Mouse (Mus musculus) cerebellum, adult 18-20 months (tissue): ENCODE data around the gene Zfp710.
"Not testable (repeated sequence)": the region's sequence is repeated elsewhere in the genome, so short reads cannot be mapped to it uniquely, and the experiment has no call there.

ENCODE experiments used
- DNase-seq, 2 experiments: peaks; one replicate each; pipeline ENCODE4 v3.0.0; 2021

Gene Zfp710

GRCm38 (mm10) chr7:80024521-80025390 is at the start of gene Zfp710:
TSS of gene Zfp710 (plus strand) at chr7:80024814.
- DNase-seq = peak; percentile 64 to 68

- DNase-seq = no peak
Observed at GRCm38 (mm10) chr7:79975316-79975715, 49.3 kb upstream of the Zfp710 start.

GRCm38 (mm10) chr7:79986717-79987116 is 37.9 kb upstream of the Zfp710 start:
- DNase-seq = no peak

GRCm38 (mm10) chr7:79987745-79988144 is 36.9 kb upstream of the Zfp710 start:
- no peak for DNase-seq

- DNase-seq = not testable (repeated sequence)
Observed at GRCm38 (mm10) chr7:79988466-79988865, 36.1 kb upstream of the Zfp710 start.

- peak; percentile 53 to 58 for DNase-seq
Observed at GRCm38 (mm10) chr7:79994476-79994875, 30.1 kb upstream of the Zfp710 start.

- no peak for DNase-seq
Observed at GRCm38 (mm10) chr7:79997761-79998160, 26.9 kb upstream of the Zfp710 start.

GRCm38 (mm10) chr7:80002353-80003055 is 22.1 kb upstream of the Zfp710 start:
- peak; percentile 23 to 30 for DNase-seq

GRCm38 (mm10) chr7:80004776-80005554 is 19.6 kb upstream of the Zfp710 start:
- DNase-seq = peak; percentile 19 to 28

- no peak for DNase-seq
Observed at GRCm38 (mm10) chr7:80010680-80011079, 13.9 kb upstream of the Zfp710 start.

GRCm38 (mm10) chr7:80011470-80011869 is 13.1 kb upstream of the Zfp710 start:
- no peak for DNase-seq

GRCm38 (mm10) chr7:80013884-80014550 is 10.6 kb upstream of the Zfp710 start:
- DNase-seq = no peak

- DNase-seq = no peak
Observed at GRCm38 (mm10) chr7:80014826-80015755, 9.5 kb upstream of the Zfp710 start.

- DNase-seq = no peak
Observed at GRCm38 (mm10) chr7:80018506-80019452, 5.8 kb upstream of the Zfp710 start.

- peak in 1 of 2 experiments; percentile 39 for DNase-seq
Observed at GRCm38 (mm10) chr7:80023621-80024435, 786 bp upstream of the Zfp710 start.

- DNase-seq = no peak
Observed at GRCm38 (mm10) chr7:80025391-80026117, 940 bp downstream of the Zfp710 start.

GRCm38 (mm10) chr7:80026118-80026989 is 1.7 kb downstream of the Zfp710 start:
- peak; percentile 51 to 55 for DNase-seq
